Mouse (Mus musculus) liver, embryonic 14.5 days (tissue): ENCODE data around the gene Scd4.

Source experiments
- CTCF ChIP-seq: IDR thresholded peaks from 2 replicates; pipeline ENCODE4 v1.5.1; 2016; ENCODE audit warnings: antibody characterized with exemption, low read depth, control low read depth
- EP300 ChIP-seq: IDR thresholded peaks from 2 replicates; pipeline ENCODE4 v1.6.1; 2016; ENCODE audit warnings: antibody characterized with exemption, low read depth

DNA sequence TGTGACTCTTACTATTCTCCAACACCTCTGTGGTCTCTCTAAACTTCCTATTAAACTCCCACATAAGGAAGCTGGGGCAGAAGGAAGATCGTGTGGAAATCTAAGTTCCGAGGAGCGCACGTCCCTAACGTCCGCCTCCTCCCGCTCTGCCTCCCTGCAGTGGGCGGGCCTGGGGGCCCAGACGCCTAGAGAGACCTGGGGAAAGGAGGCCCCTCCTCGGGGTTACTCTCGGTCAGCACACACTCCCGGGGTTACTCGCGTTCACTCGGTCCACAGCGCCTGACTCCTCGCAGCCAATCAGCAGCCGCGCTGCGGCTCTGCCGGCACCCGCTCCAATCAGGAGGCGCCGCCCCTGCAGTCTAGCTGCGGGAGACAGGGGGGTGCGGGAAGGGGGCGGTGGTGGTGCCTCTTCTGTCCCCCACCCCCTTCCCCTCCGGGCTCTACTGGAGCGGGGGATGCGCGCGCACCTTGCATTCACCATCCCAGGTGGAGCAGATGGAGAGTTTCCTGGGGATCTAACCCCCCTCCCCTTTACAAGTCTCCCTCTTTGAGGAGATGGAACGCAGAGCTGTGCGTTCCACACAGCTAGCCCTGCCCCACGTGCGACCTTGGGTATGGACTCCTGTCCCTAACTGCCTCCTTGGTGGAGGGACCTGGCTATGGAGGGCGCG, 48.7 kb upstream of the Scd4 start:
- TF ChIP-seq CTCF (0 out of 2 replicates have a peak, but pooled peaks have one; percentile 4), EP300 (peak; percentile 63)
